Mouse (Mus musculus) cerebellum, adult 8-10 months (tissue): ENCODE results near the gene Urod.

Source experiments
- DNase-seq: peaks from one replicate; pipeline ENCODE4 v3.0.0; 2022

Gene Urod

DNA sequence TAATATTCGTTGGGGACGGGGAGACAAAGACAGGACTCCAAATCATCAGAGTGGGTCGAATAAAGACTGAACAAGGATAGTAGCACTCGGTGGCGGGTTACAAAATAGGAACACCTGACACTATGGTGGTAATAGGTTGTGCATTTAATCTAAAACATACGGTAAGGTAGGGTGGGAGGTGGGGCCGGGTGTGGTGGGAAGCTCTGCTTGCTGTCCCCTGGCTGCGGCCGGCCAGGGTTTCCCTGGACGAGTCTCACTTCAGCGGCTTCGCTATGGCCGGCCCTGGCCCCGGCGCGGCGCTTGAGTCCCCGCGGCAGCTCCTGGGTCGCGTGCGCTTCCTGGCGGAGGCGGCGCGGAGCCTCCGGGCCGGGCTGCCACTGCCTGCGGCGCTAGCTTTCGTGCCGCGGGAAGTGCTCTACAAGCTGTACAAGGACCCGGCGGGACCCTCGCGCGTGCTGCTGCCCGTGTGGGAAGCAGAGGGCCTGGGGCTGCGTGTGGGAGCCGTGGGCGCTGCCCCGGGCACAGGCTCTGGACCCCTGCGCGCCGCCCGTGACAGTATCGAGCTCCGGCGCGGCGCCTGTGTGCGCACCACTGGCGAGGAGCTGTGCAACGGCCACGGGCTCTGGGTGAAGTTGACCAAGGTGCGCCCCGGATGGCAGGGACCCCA is 1.1 kb upstream of the Urod start, which contains the start of gene Hectd3:
TSS of gene Hectd3 (plus strand) at position 187 of the 667 bp plus-strand sequence.
- peak; percentile 64 for DNase-seq

DNA sequence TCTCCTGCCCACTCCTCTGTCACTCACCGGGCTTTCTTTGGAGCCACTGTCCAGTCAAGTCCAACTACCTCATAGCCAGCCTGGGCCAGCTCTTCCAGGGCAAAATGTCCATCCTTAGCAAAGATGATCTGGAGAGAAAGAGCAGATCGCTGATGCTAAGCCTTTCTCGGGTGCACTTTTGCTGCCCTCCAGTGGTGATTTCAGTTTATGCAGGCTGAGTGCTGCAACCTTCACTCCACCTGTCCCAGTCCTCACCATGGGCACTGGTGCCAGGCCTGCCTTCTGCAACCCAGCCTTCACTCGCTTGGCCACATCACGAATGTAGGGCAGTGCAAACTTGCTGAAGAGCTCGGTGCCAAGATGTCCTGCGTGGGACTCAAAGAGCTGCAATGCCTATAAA is 2.8 kb downstream of the Urod start:
- peak; percentile 93 for DNase-seq

DNA sequence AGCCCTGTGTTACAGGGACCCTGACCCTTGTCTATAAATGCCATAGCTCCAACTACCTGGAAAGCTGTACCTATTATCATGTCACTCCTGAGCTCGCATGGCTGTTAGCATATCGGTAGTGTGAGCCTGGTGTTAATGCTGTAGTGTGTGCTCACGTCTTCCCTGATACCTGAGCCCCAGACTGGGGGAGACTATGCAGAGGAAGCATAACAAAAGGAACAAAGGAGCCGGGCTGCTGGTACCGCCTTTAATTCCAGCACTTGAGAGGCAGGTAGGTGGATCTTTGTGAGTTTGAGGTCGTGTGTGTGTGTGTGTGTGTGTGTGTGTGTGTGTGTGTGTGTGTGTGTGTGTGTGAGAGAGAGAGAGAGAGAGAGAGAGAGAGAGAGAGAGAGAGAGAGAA is 4.5 kb downstream of the Urod start:
- DNase-seq = no peak

DNA sequence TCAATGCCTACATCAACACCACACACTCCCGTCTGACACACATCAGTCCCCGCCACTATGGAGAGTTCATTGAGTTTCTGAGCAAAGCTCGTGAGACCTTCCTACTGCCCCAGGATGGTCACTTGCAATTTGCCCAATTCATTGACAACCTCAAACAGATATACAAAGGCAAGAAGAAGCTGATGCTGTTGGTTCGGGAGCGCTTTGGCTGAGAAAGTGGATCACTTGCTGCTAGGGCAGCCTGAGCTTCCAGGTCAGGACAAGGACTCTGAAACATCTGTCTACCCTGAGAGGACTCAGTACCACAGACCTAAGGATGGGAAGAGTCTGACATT is 7.1 kb downstream of the Urod start:
- DNase-seq = no peak

DNA sequence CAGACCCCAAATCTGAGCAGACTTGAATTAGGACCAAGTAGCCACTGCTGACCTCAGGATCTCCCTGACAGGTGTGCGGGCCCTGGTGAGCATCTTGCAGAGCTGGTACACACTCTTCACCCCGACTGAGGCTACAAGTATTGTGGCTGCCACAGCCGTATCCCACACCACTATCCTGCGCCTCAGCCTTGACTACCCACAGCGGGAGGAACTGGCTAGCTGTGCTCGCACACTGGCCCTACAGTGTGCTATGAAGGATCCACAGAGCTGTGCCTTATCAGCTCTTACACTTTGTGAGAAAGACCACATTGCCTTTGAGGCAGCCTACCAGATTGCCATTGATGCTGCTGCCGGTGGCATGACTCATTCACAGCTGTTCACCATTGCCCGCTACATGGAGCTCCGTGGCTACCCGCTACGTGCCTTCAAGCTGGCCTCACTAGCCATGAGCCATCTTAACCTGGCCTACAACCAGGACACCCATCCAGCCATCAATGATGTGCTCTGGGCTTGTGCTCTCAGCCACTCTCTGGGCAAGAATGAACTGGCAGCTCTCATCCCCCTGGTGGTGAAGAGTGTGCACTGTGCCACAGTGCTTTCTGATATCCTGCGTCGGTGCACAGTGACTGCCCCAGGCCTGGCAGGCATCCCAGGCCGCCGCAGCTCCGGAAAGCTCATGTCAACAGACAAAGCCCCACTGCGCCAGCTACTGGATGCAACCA is 7.7 kb downstream of the Urod start:
- DNase-seq = peak; percentile 72

DNA sequence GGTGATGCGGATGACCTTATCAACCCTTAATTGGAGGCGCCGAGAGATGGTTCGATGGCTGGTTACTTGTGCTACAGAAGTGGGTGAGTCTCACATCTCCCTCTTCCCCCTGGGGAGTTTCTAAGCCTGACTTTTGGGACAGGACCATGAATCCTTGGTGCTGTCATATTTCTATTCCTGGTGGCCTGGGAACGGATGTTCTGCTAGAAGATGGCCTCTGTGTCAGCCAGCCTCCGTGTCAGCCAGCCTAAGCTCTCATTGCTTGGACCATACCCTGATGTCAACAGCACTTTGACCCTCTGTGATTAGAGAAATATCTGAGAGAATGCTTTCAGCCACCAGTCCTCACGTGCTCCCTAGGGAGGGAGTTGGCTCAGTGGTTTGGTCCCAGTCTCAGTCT is 8.5 kb downstream of the Urod start:
- DNase-seq = no peak

DNA sequence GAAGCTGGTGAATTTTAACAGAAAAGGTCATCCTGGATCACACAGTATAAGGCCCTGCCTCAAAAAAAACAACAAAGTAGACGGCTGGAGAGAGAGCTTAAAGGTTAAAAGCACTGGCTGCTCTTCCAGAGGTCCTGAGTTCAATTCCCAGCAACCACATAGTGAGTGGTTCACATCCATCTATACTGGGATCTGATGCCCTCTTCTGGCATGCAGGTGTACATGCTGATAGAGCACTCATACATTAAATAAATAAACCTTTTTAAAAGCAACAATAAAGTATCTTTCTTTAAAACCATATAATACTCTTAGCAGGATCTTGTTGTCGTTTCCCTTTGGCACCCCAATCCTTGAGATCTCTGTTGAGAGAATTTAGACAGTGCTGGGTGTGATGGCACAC is 17.7 kb downstream of the Urod start:
- DNase-seq = no peak

DNA sequence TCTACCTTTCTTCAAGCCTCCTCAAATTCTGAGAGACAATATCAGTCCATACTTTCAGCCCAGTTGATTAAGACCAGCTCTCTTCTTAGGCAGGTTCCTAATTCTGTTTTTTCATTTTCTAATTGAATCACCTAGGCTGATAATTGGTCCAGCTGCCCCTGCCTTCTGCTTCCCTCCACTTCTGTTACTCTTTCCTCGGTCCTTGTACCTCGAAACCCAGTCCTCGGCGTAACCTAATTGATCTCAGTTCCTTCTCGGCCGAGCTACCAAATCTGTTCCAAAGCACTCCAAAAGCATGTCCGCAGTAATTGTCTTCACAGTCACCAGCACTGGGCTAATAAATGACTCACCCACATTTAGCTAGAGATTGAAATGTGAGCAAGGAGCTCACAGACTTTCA is 39.3 kb downstream of the Urod start:
- no peak for DNase-seq

DNA sequence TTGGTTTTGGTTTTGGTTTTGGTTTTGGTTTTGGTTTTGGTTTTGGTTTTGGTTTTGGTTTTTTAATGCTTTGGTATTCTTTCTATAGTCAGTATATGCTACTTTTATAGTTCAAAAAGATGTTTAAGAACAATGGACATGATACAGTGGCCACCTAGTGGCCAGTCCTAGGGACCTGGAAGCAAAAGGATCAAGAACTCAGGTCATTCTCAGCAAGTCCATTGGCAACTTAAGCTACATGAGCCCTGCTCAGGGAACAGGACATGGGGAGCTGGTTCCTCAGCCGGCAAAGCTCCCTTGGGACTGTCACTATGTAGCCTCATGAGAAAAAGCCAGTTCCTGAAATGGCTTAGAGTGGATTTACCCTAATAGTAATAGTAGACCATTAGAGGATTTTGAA is 42.6 kb downstream of the Urod start:
- no peak for DNase-seq

DNA sequence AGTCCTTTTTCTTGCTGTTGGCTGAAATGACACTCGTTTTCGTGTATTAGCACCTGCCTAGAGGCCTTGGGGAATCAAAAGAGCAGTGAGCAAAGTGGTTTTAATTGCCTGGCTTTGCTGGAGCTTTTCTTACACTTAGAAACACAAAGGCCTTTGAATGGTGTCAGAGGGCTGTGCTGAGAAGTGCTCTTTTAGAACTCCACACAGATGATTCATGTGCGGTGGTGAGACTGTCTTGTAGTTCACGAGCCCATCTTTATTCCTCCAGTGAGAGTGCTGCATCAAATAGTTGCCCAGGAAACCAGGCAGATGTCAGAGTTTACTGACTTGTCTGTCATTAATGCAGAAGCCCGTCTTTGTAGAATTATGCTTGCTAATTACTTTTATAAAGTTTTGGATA is 50.2 kb downstream of the Urod start:
- no peak for DNase-seq

DNA sequence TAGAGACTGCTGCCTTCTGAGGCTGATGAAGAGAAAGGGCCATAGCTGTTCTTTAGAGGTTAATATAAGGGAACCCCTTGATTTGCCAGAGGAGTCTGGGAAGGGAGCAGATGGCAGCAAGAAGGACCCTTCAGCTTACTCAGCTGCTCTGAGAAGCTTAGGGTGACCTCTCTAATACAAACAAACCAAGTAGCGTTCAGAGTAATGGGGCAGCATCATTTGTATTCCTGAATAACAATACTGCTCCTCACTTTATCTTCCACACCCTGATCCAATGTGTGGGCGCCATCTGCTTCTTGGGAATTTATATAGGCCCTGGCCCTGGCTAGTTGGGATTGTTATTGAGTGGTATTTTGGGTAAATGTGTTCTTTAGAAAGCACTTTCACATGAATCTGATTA is 51.5 kb downstream of the Urod start:
- DNase-seq = no peak
